Comparison of ENCODE assay signal across 16 mouse cellular contexts in genomic region chr2:165948007-165948406, GRCm38 (mm10). TPM values are rescaled to one million over a fixed set of nuclear protein-coding genes. Genes with fewer than 3 reads are reported as not detected.
DNase-seq lines count a peak whose midpoint lies in the region; ATAC-seq and TF ChIP-seq lines count a peak whose summit lies in the region.
"Had no signal": no experiment of that assay in that cellular context is flagged by ENCODE, and none has a peak within 500 bp of the region (broad histone marks: within the 10 kb centered on the region; RNA-seq: fewer than 3 reads in every experiment).

No protein-coding gene starts in this region.

- H3K4me2 ChIP-seq in liver, embryonic 11.5 days = no peak overlapping the region; the same call in 1 of the 2 replicates
- peak overlapping the region; percentile 73 for H3K4me2 ChIP-seq in CH12.LX (ENCODE audit: insufficient read depth, low read depth, poor library complexity, severe bottlenecking)
- H3K4me2 ChIP-seq: heart, embryonic 12.5 days; lung, embryonic 14.5 days; stomach, embryonic 15.5 days had no signal

- H3K9ac ChIP-seq in liver, embryonic 11.5 days (ENCODE audit: low read depth, low read length) = no peak overlapping the region
- peak overlapping the region; percentile 53 for H3K9ac ChIP-seq in CH12.LX (ENCODE audit: insufficient read depth, low read depth)
- H3K9ac ChIP-seq: heart, embryonic 12.5 days; lung, embryonic 14.5 days; stomach, embryonic 15.5 days had no signal

- H3K4me3 ChIP-seq in liver, embryonic 11.5 days (ENCODE audit: low read depth, low read length) = no peak overlapping the region
- H3K4me3 ChIP-seq in CH12.LX (replicated peaks in 1 of 3; ENCODE audit: low read depth in 2 of 3, low read length in 2 of 3, poor library complexity in 1 of 3) = no peak overlapping the region
- H3K4me3 ChIP-seq in megakaryocyte, embryonic 14.5 days (replicated peaks) = peak overlapping the region; percentile 33
- H3K4me3 ChIP-seq: heart, embryonic 12.5 days; stomach, embryonic 15.5 days had no signal

- TF ChIP-seq RAD21 in CH12.LX (IDR thresholded peaks at IDR 0.05; ENCODE audit: low read depth, low read length) = no peak; the same call in none of the 2 replicates

- H3K27me3 ChIP-seq in liver, embryonic 11.5 days (replicated peaks; ENCODE audit: control insufficient read depth, insufficient read depth, low read length) = no peaks in the 10 kb centered on the region
- no peaks in the 10 kb centered on the region for H3K27me3 ChIP-seq in CH12.LX (replicated peaks)
- H3K27me3 ChIP-seq in megakaryocyte, embryonic 14.5 days (replicated peaks) = no peaks in the 10 kb centered on the region
- H3K27me3 ChIP-seq: heart, embryonic 12.5 days; stomach, embryonic 15.5 days had no signal

- H3K36me3 ChIP-seq in liver, embryonic 11.5 days (ENCODE audit: control insufficient read depth, insufficient read depth, low read length) = no peaks in the 10 kb centered on the region
- H3K36me3 ChIP-seq in CH12.LX (replicated peaks in 1 of 2; ENCODE audit: control insufficient read depth in 1 of 2, insufficient read depth in 1 of 2, low read length in 1 of 2) = no peaks in the 10 kb centered on the region
- peaks cover 14% of the 10 kb centered on the region for H3K36me3 ChIP-seq in megakaryocyte, embryonic 14.5 days (replicated peaks; ENCODE audit: low read length)
- H3K36me3 ChIP-seq: heart, embryonic 12.5 days; stomach, embryonic 15.5 days had no signal

- TF ChIP-seq CTCF in CH12.LX (conservative IDR thresholded peaks at IDR 0.05 in 1 of 2, IDR thresholded peaks at IDR 0.05 in 1 of 2; ENCODE audit: low read depth in 2 of 2, low read length in 2 of 2) = no peak

- no peaks in the 10 kb centered on the region for H3K9me3 ChIP-seq in liver, embryonic 11.5 days (ENCODE audit: control insufficient read depth, low read length)
- peaks cover 12% of the 10 kb centered on the region for H3K9me3 ChIP-seq in CH12.LX (replicated peaks; ENCODE audit: low read length)
- peaks cover 7% of the 10 kb centered on the region for H3K9me3 ChIP-seq in megakaryocyte, embryonic 14.5 days
- H3K9me3 ChIP-seq: stomach, embryonic 15.5 days had no signal

- dilution Hi-C loops in CH12.LX (cut with MboI; ENCODE audit: extremely low pct_ligation_motif_present, extremely low pct_unique_long_range_greater_than_20kb, low sequenced_read_pairs) = no loop called here

- no peaks in the 10 kb centered on the region for H3K79me2 ChIP-seq in CH12.LX (replicated peaks; ENCODE audit: control insufficient read depth, extremely low read depth, insufficient read depth, poor library complexity, severe bottlenecking)

- WGBS in liver, embryonic 11.5 days = 44% methylated on average over 1 of the region's 1 CpGs

- no peak for TF ChIP-seq POLR2A in CH12.LX (IDR thresholded peaks at IDR 0.05; ENCODE audit: low read depth, low read length)

- H3K4me1 ChIP-seq in liver, embryonic 11.5 days (replicated peaks; ENCODE audit: control insufficient read depth, insufficient read depth, low read length) = peaks cover 27% of the 10 kb centered on the region
- H3K4me1 ChIP-seq in CH12.LX (ENCODE audit: control insufficient read depth in 1 of 2, insufficient read depth in 2 of 2) = peaks cover 7 to 32% of the 10 kb centered on the region in 2 experiments
- H3K4me1 ChIP-seq in megakaryocyte, embryonic 14.5 days = peaks cover 84% of the 10 kb centered on the region
- H3K4me1 ChIP-seq: stomach, embryonic 15.5 days had no signal

- TF ChIP-seq EP300 in CH12.LX (IDR thresholded peaks at IDR 0.05; ENCODE audit: low read length) = peak; percentile 71

- no peak for DNase-seq in liver, embryonic 11.5 days (ENCODE audit: low spot score)
- DNase-seq in liver (no peak), CH12.LX (ENCODE audit: extremely low read depth) (peak; percentile 62)
- no peak for DNase-seq in frontal cortex, postnatal 10 days (ENCODE audit: low spot score in 2 of 2)
- DNase-seq in layer of hippocampus, adult 18-20 months (ENCODE audit: low spot score in 2 of 2) = no peak
- DNase-seq: adrenal gland, postnatal 14 days; cerebellum, postnatal 14 days; gastrocnemius, postnatal 10 days; heart, postnatal 4 days; kidney, adult 9 months; lung, embryonic 14.5 days had no signal

- in situ Hi-C loops in CH12.LX (cut with MboI; ENCODE audit: low pct_ligation_motif_present, low pct_unique_long_range_greater_than_20kb, low sequenced_read_pairs) = no loop called here

- no peak for ATAC-seq in liver, embryonic 11.5 days (replicated peaks; ENCODE audit: low FRiP score)
- peak; percentile 16; the same call in 1 of the 2 replicates for ATAC-seq in common myeloid progenitor, adult 5-6 weeks (replicated peaks; ENCODE audit: low read depth, poor library complexity, severe bottlenecking)
- ATAC-seq: forebrain, embryonic 16.5 days had no signal

- peak overlapping the region; percentile 58; the same call in 1 of the 2 replicates for H3K27ac ChIP-seq in liver, embryonic 11.5 days (ENCODE audit: low read depth, low read length)
- peak overlapping the region; percentile 80 for H3K27ac ChIP-seq in CH12.LX (ENCODE audit: insufficient read depth, low read depth)
- H3K27ac ChIP-seq: stomach, embryonic 15.5 days had no signal

TF ChIP-seq in CH12.LX, 34 proteins besides CTCF, POLR2A, EP300 and RAD21:
- TF ChIP-seq UBTF (IDR thresholded peaks at IDR 0.05; ENCODE audit: low read depth, low read length) (no peak), GABPA (IDR thresholded peaks at IDR 0.05; ENCODE audit: insufficient replicate concordance, low read depth, low read length) (no peak), ELF1 (IDR thresholded peaks at IDR 0.05; ENCODE audit: low read depth, low read length) (peak; percentile 51), SIN3A (IDR thresholded peaks at IDR 0.05; ENCODE audit: low read length) (no peak), NRF1 (IDR thresholded peaks at IDR 0.05; ENCODE audit: low read depth, low read length) (no peak), JUND (conservative IDR thresholded peaks at IDR 0.05; ENCODE audit: low read depth, low read length) (no peak), JUN (IDR thresholded peaks at IDR 0.05; ENCODE audit: insufficient read depth, low read depth, low read length) (no peak), CHD2 (IDR thresholded peaks at IDR 0.05; ENCODE audit: low read length) (peak; percentile 40; the same call in 1 of the 2 replicates), HCFC1 (IDR thresholded peaks at IDR 0.05; ENCODE audit: low read depth, low read length) (no peak), IRF4 (IDR thresholded peaks at IDR 0.05; ENCODE audit: low read depth, low read length) (peak; percentile 79)

RNA-seq across cellular contexts. Expression of gene Ncoa3, which starts 44.4 kb away (rescaled TPM):
- 15.2 and 16.6 TPM in 2 replicates for polyA plus RNA-seq in liver, embryonic 11.5 days (2014; fragmentation: Nextera tagmentation; extraction: Ambion mirVana)
- 17.1 and 19.0 TPM in 2 replicates for total RNA-seq in CH12.LX (2012; rRNA removed)
- 11.3 and 13.4 TPM in 2 replicates for total RNA-seq in CH12.LX (2014; rRNA removed)
- polyA plus RNA-seq in CH12.LX (2012; ENCODE audit: insufficient read length, low read depth) = 21.0 and 21.9 TPM in 2 replicates
- total RNA-seq in common myeloid progenitor, adult 5-6 weeks (2017) = 26.7 and 39.7 TPM in 2 replicates
- 22.7 and 35.4 TPM in 2 replicates for polyA plus RNA-seq in megakaryocyte, embryonic 14.5 days (2012; ENCODE audit: insufficient read depth, low replicate concordance)
- total RNA-seq in layer of hippocampus, adult 18-20 months (2021) = 10 to 100 TPM; 30.0 to 33.8 TPM

RNA-seq across cellular contexts. Expression of gene Zmynd8, which starts 49.2 kb away (rescaled TPM):
- polyA plus RNA-seq in liver, embryonic 11.5 days (2014; fragmentation: Nextera tagmentation; extraction: Ambion mirVana) = 49.1 and 55.8 TPM in 2 replicates
- total RNA-seq in CH12.LX (2012; rRNA removed) (34.0 and 35.1 TPM in 2 replicates), CH12.LX (2014; rRNA removed) (29.5 and 33.6 TPM in 2 replicates)
- 76.1 and 84.5 TPM in 2 replicates for polyA plus RNA-seq in CH12.LX (2012; ENCODE audit: insufficient read length, low read depth)
- total RNA-seq in common myeloid progenitor, adult 5-6 weeks (2017) = 34.6 and 55.9 TPM in 2 replicates
- polyA plus RNA-seq in megakaryocyte, embryonic 14.5 days (2012; ENCODE audit: insufficient read depth, low replicate concordance) = 41.0 and 57.7 TPM in 2 replicates
- total RNA-seq in layer of hippocampus, adult 18-20 months (2021) = 100 to 1,000 TPM; 148 to 149 TPM
